In the genomic region with DNA sequence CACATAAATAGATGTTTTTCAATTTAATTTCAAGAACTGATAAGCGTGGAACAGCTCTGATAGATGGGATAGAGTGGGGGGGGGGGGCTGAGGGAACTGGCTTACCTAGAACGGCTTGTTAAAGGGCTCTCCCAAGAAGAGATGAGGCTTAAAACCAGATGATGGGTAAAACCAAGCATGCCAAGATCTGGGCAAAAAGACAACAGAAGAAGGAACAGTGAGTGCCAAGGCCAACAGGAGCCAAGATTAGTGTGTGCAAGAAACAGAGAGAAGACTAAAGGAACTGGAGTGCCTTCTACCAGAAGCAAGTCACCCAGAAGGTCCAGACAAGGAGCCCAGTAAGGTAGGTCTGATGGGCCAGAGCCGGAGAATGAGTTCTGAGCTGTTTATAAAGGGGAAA, we compare ENCODE assay signal across 25 mouse cellular contexts. TPM values are rescaled to one million over a fixed set of nuclear protein-coding genes. Genes with fewer than 3 reads are reported as not detected.
DNase-seq lines count a peak whose midpoint lies in the region; ATAC-seq and TF ChIP-seq lines count a peak whose summit lies in the region.
"Had no signal": no experiment of that assay in that cellular context is flagged by ENCODE, and none has a peak within 500 bp of the region (broad histone marks: within the 10 kb centered on the region; RNA-seq: fewer than 3 reads in every experiment).

A gene (plus strand): TSS at position 301 of the 400 bp plus-strand sequence.

- no peaks in the 10 kb centered on the region for H3K79me2 ChIP-seq in CH12.LX (replicated peaks; ENCODE audit: control insufficient read depth, extremely low read depth, insufficient read depth, poor library complexity, severe bottlenecking)

- H3K4me3 ChIP-seq in CH12.LX (replicated peaks in 1 of 3; ENCODE audit: low read depth in 2 of 3, low read length in 2 of 3, poor library complexity in 1 of 3): no peak within 1 kb of the TSS
- H3K4me3 ChIP-seq in intestine, embryonic 16.5 days (ENCODE audit: low read length): no peak within 1 kb of the TSS
- H3K4me3 ChIP-seq: embryonic facial prominence, embryonic 10.5 days; embryonic facial prominence, embryonic 12.5 days; forebrain, embryonic 13.5 days; forebrain, embryonic 15.5 days had no signal

- peaks cover 7 to 13% of the 10 kb centered on the region in 2 experiments for H3K4me1 ChIP-seq in CH12.LX (ENCODE audit: control insufficient read depth in 1 of 2, insufficient read depth in 2 of 2)
- no peaks in the 10 kb centered on the region for H3K4me1 ChIP-seq in intestine, embryonic 16.5 days (ENCODE audit: control insufficient read depth, insufficient read depth, low read length)
- H3K4me1 ChIP-seq: embryonic facial prominence, embryonic 10.5 days; embryonic facial prominence, embryonic 12.5 days; forebrain, embryonic 13.5 days; forebrain, embryonic 15.5 days had no signal

- no peak for TF ChIP-seq RAD21 in CH12.LX (IDR thresholded peaks at IDR 0.05; ENCODE audit: low read depth, low read length)

- H3K27me3 ChIP-seq in CH12.LX (replicated peaks): no peaks in the 10 kb centered on the region
- no peaks in the 10 kb centered on the region for H3K27me3 ChIP-seq in intestine, embryonic 16.5 days (replicated peaks; ENCODE audit: control insufficient read depth, insufficient read depth, low read length)
- H3K27me3 ChIP-seq: embryonic facial prominence, embryonic 12.5 days; forebrain, embryonic 13.5 days; forebrain, embryonic 15.5 days had no signal

- ATAC-seq in intestine, embryonic 16.5 days: no peak
- no peak for ATAC-seq in activated CD4-positive, CD25-positive, alpha-beta regulatory T cell, adult 4 months
- ATAC-seq: forebrain, embryonic 13.5 days; forebrain, embryonic 15.5 days; forebrain, postnatal 0 days; Patski had no signal

- in situ Hi-C loops in CH12.LX (cut with MboI; ENCODE audit: low pct_ligation_motif_present, low pct_unique_long_range_greater_than_20kb, low sequenced_read_pairs): no loop called here

- no peak for TF ChIP-seq EP300 in CH12.LX (IDR thresholded peaks at IDR 0.05; ENCODE audit: low read length)

- TF ChIP-seq POLR2A in CH12.LX (IDR thresholded peaks at IDR 0.05; ENCODE audit: low read depth, low read length): no peak

- dilution Hi-C loops in CH12.LX (cut with MboI; ENCODE audit: extremely low pct_ligation_motif_present, extremely low pct_unique_long_range_greater_than_20kb, low sequenced_read_pairs): no loop called here

- TF ChIP-seq CTCF in CH12.LX (conservative IDR thresholded peaks at IDR 0.05 in 1 of 2, IDR thresholded peaks at IDR 0.05 in 1 of 2; ENCODE audit: low read depth in 2 of 2, low read length in 2 of 2): no peak

- H3K4me2 ChIP-seq in CH12.LX (ENCODE audit: insufficient read depth, low read depth, poor library complexity, severe bottlenecking): peak within 1 kb of the TSS; percentile 81
- H3K4me2 ChIP-seq in intestine, embryonic 16.5 days (ENCODE audit: low read depth, low read length): no peak within 1 kb of the TSS
- H3K4me2 ChIP-seq: embryonic facial prominence, embryonic 12.5 days; forebrain, embryonic 13.5 days; forebrain, embryonic 15.5 days had no signal

- WGBS in intestine, embryonic 16.5 days: 75% methylated on average over 3 of the region's 3 CpGs
- 87% methylated on average over 3 of the region's 3 CpGs for WGBS in large intestine, adult 2 months

- no peak within 1 kb of the TSS for H3K9ac ChIP-seq in CH12.LX (ENCODE audit: insufficient read depth, low read depth)
- no peak within 1 kb of the TSS for H3K9ac ChIP-seq in intestine, embryonic 16.5 days (ENCODE audit: low read depth, low read length)
- H3K9ac ChIP-seq: embryonic facial prominence, embryonic 12.5 days; forebrain, embryonic 13.5 days; forebrain, embryonic 15.5 days; forebrain, postnatal 0 days had no signal

- DNase-seq in CH12.LX (ENCODE audit: extremely low read depth): no peak
- DNase-seq in adipocyte (ENCODE audit: low spot score): peak; percentile 9
- DNase-seq in large intestine, adult 2 months (ENCODE audit: low read depth, low spot score): no peak
- no peak for DNase-seq in thymus, postnatal 36 days
- DNase-seq in T-cell, adult 2 months (ENCODE audit: low spot score): no peak
- DNase-seq in thymus, postnatal 0 days (ENCODE audit: low spot score): no peak
- DNase-seq: adrenal gland, adult 8-10 months; adrenal gland, postnatal 14 days; adrenal gland, postnatal 36 days; cerebellum, adult 11-12 months; cerebellum, adult 2 months; cerebellum, adult 9-10 months; cerebellum, postnatal 10 days; cerebellum, postnatal 25 days; forebrain, postnatal 0 days had no signal

- H3K27ac ChIP-seq in CH12.LX (ENCODE audit: insufficient read depth, low read depth): no peak within 1 kb of the TSS
- no peak within 1 kb of the TSS for H3K27ac ChIP-seq in intestine, embryonic 16.5 days (ENCODE audit: low read length)
- H3K27ac ChIP-seq: embryonic facial prominence, embryonic 10.5 days; embryonic facial prominence, embryonic 12.5 days; forebrain, embryonic 13.5 days; forebrain, embryonic 15.5 days had no signal

- no peaks in the 10 kb centered on the region for H3K9me3 ChIP-seq in CH12.LX (replicated peaks; ENCODE audit: low read length)
- no peaks in the 10 kb centered on the region for H3K9me3 ChIP-seq in intestine, embryonic 16.5 days (ENCODE audit: control insufficient read depth, low read length)
- H3K9me3 ChIP-seq: embryonic facial prominence, embryonic 10.5 days; embryonic facial prominence, embryonic 12.5 days; forebrain, embryonic 13.5 days; forebrain, embryonic 15.5 days; G1E had no signal

- H3K36me3 ChIP-seq in CH12.LX (replicated peaks in 1 of 2; ENCODE audit: control insufficient read depth in 1 of 2, insufficient read depth in 1 of 2, low read length in 1 of 2): no peaks in the 10 kb centered on the region
- no peaks in the 10 kb centered on the region for H3K36me3 ChIP-seq in intestine, embryonic 16.5 days (ENCODE audit: control insufficient read depth, insufficient read depth, low read length)
- H3K36me3 ChIP-seq: embryonic facial prominence, embryonic 10.5 days; embryonic facial prominence, embryonic 12.5 days; forebrain, embryonic 15.5 days; G1E had no signal

TF ChIP-seq in CH12.LX, 34 proteins besides CTCF, POLR2A, EP300 and RAD21:
- TF ChIP-seq TCF12 (IDR thresholded peaks at IDR 0.05; ENCODE audit: low read depth, low read length): no peak
- TF ChIP-seq USF2 (conservative IDR thresholded peaks at IDR 0.05; ENCODE audit: low read depth, low read length): no peak
- TF ChIP-seq UBTF (IDR thresholded peaks at IDR 0.05; ENCODE audit: low read depth, low read length): no peak
- TF ChIP-seq MXI1 (IDR thresholded peaks at IDR 0.05; ENCODE audit: low read depth, low read length): no peak
- no peak for TF ChIP-seq JUND (conservative IDR thresholded peaks at IDR 0.05; ENCODE audit: low read depth, low read length)
- no peak for TF ChIP-seq IRF4 (IDR thresholded peaks at IDR 0.05; ENCODE audit: low read depth, low read length)
- TF ChIP-seq TBP (conservative IDR thresholded peaks at IDR 0.05; ENCODE audit: low read depth, low read length): no peak
- no peak for TF ChIP-seq CHD1 (IDR thresholded peaks at IDR 0.05; ENCODE audit: low read depth, low read length)
- TF ChIP-seq MYC (IDR thresholded peaks at IDR 0.05; ENCODE audit: low read depth, low read length): no peak
- no peak for TF ChIP-seq ZNF384 (IDR thresholded peaks at IDR 0.05; ENCODE audit: low read depth, low read length)
- no peak for TF ChIP-seq MEF2A (IDR thresholded peaks at IDR 0.05; ENCODE audit: borderline replicate concordance, low read depth, low read length)
- TF ChIP-seq MAX (IDR thresholded peaks at IDR 0.05; ENCODE audit: low read length): no peak
- TF ChIP-seq ZKSCAN1 (IDR thresholded peaks at IDR 0.05; ENCODE audit: borderline replicate concordance, low read depth, low read length): no peak
- TF ChIP-seq POLR2AphosphoS2 (IDR thresholded peaks at IDR 0.05; ENCODE audit: low read depth, low read length): no peak
- TF ChIP-seq ZMIZ1 (IDR thresholded peaks at IDR 0.05; ENCODE audit: low read depth, low read length): no peak
- TF ChIP-seq NRF1 (IDR thresholded peaks at IDR 0.05; ENCODE audit: low read depth, low read length): no peak
- no peak for TF ChIP-seq GABPA (IDR thresholded peaks at IDR 0.05; ENCODE audit: insufficient replicate concordance, low read depth, low read length)
- TF ChIP-seq RCOR1 (conservative IDR thresholded peaks at IDR 0.05; ENCODE audit: low read depth, low read length): no peak
- TF ChIP-seq HCFC1 (IDR thresholded peaks at IDR 0.05; ENCODE audit: low read depth, low read length): no peak
- TF ChIP-seq ETS1 (conservative IDR thresholded peaks at IDR 0.05; ENCODE audit: low read depth, low read length): no peak

RNA-seq across cellular contexts. Expression of the gene that starts here (rescaled TPM):
- not detected in 2 replicates for total RNA-seq in CH12.LX (2012; rRNA removed)
- total RNA-seq in CH12.LX (2014; rRNA removed): not detected in 2 replicates
- polyA plus RNA-seq in CH12.LX (2012; ENCODE audit: insufficient read length, low read depth): not detected in 2 replicates
- 26.7 and 30.0 TPM in 2 replicates for polyA plus RNA-seq in intestine, embryonic 16.5 days (2015; fragmentation: Nextera tagmentation; extraction: Ambion mirVana)
- polyA plus RNA-seq in large intestine, adult 2 months (2012; rRNA removed): 25.3 and 57.8 TPM in 2 replicates
- polyA plus RNA-seq in activated CD4-positive, CD25-positive, alpha-beta regulatory T cell, adult 4 months (2017; shearing (Covaris generic)): under 1 TPM in 1 of 2 experiments, not detected in 1; 0.20 TPM
- polyA plus RNA-seq in thymus, postnatal 0 days (2015; fragmentation: Nextera tagmentation; extraction: Ambion mirVana): not detected in 2 replicates
- total RNA-seq: forebrain, postnatal 0 days had no signal
- polyA plus RNA-seq: C2C12; embryonic facial prominence, embryonic 10.5 days; embryonic facial prominence, embryonic 12.5 days; forebrain, embryonic 11.5 days; forebrain, postnatal 0 days; G1E; Patski had no signal

Comparison
In these comparisons a context has a peak if more than half of its experiments do, and no peak if none do; other contexts are left out.
1. RNA of the gene that starts here (polyA plus RNA-seq): 26.7 to 30.0 TPM in intestine, embryonic 16.5 days and 25.3 to 57.8 TPM in large intestine, adult 2 months; 0.20 TPM in activated CD4-positive, CD25-positive, alpha-beta regulatory T cell, adult 4 months, not detected in thymus, postnatal 0 days and not detected in CH12.LX; every median in the first group is over 10 times any median in the second.